Mouse (Mus musculus): ENCODE measurements at regions not wholly inside any gene's neighbourhood (a gene's known extent, or its start where the extent isn't known, plus 50 kb on each side); places are given as distances from the start of the nearest gene placed in this dataset.

- in situ Hi-C loops (cut with MboI; ENCODE audit: low pct_unique_long_range_greater_than_20kb in 1 of 2, low sequenced_read_pairs in 2 of 2, unreplicated experiment in 1 of 2): no loop called here
Observed at GRCm38 (mm10) chr11:84604781-84605180, 79.4 kb upstream of the Lhx1 start.

GRCm38 (mm10) chr11:84599267-84599841, 74.0 kb upstream of the Lhx1 start:
- in situ Hi-C loops (cut with MboI; ENCODE audit: low pct_unique_long_range_greater_than_20kb in 1 of 2, low sequenced_read_pairs in 2 of 2, unreplicated experiment in 1 of 2): no loop called here

GRCm38 (mm10) chr11:84597572-84598295, 72.4 kb upstream of the Lhx1 start:
- in situ Hi-C loops (cut with MboI; ENCODE audit: low pct_unique_long_range_greater_than_20kb in 1 of 2, low sequenced_read_pairs in 2 of 2, unreplicated experiment in 1 of 2): no loop called here

- in situ Hi-C loops (cut with MboI; ENCODE audit: low pct_unique_long_range_greater_than_20kb in 1 of 2, low sequenced_read_pairs in 2 of 2, unreplicated experiment in 1 of 2): no loop called here
Observed at GRCm38 (mm10) chr11:84592715-84593339, 67.5 kb upstream of the Lhx1 start.

- in situ Hi-C loops (cut with MboI; ENCODE audit: low pct_unique_long_range_greater_than_20kb in 1 of 2, low sequenced_read_pairs in 2 of 2, unreplicated experiment in 1 of 2): no loop called here
Observed at GRCm38 (mm10) chr11:84587107-84587506, 61.8 kb upstream of the Lhx1 start.

GRCm38 (mm10) chr11:84585626-84586025, 60.3 kb upstream of the Lhx1 start:
- in situ Hi-C loops (cut with MboI; ENCODE audit: low pct_unique_long_range_greater_than_20kb in 1 of 2, low sequenced_read_pairs in 2 of 2, unreplicated experiment in 1 of 2): no loop called here

GRCm38 (mm10) chr11:84578805-84579541, 53.6 kb upstream of the Lhx1 start:
- in situ Hi-C loops (cut with MboI; ENCODE audit: low pct_unique_long_range_greater_than_20kb in 1 of 2, low sequenced_read_pairs in 2 of 2, unreplicated experiment in 1 of 2): no loop called here
